Mouse (Mus musculus) E14TG2a.4 (cell line): ENCODE data around the gene Nos1ap.
A peak's percentile ranks its signal among the peaks of the same experiment; 100 is the strongest.

Experiments used
- H3K27me3 ChIP-seq: 2 replicates; pipeline ENCODE4 v1.6.1; 2014; ENCODE audit warnings: low read length, control low read depth; ENCODE audit not compliant: insufficient read depth
- H3K36me3 ChIP-seq: 2 replicates; pipeline ENCODE4 v1.6.1; 2014; ENCODE audit warnings: low read length, control low read depth; ENCODE audit not compliant: insufficient read depth
- H3K4me1 ChIP-seq: replicated peaks from 2 replicates; pipeline ENCODE4 v1.6.1; 2014; ENCODE audit warnings: low read depth, low read length, control low read depth
- H3K4me3 ChIP-seq: replicated peaks from 2 replicates; pipeline ENCODE4 v1.5.1; 2014; ENCODE audit warnings: mild to moderate bottlenecking, low read length
- H3K9me3 ChIP-seq: 2 replicates; pipeline ENCODE4 v1.6.1; 2014; ENCODE audit warnings: low read length, control low read depth
- CTCF ChIP-seq: conservative IDR thresholded peaks from 2 replicates; pipeline ENCODE4 v1.5.1; 2014; ENCODE audit warnings: low read length
- NANOG ChIP-seq: IDR thresholded peaks from 2 replicates; pipeline ENCODE4 v1.6.1; 2014; ENCODE audit warnings: borderline replicate concordance, low read length, mixed read lengths
- POU5F1 ChIP-seq: IDR thresholded peaks from 2 replicates; pipeline ENCODE4 v1.6.1; 2014; ENCODE audit warnings: low read length, borderline replicate concordance

Nos1ap gene

DNA sequence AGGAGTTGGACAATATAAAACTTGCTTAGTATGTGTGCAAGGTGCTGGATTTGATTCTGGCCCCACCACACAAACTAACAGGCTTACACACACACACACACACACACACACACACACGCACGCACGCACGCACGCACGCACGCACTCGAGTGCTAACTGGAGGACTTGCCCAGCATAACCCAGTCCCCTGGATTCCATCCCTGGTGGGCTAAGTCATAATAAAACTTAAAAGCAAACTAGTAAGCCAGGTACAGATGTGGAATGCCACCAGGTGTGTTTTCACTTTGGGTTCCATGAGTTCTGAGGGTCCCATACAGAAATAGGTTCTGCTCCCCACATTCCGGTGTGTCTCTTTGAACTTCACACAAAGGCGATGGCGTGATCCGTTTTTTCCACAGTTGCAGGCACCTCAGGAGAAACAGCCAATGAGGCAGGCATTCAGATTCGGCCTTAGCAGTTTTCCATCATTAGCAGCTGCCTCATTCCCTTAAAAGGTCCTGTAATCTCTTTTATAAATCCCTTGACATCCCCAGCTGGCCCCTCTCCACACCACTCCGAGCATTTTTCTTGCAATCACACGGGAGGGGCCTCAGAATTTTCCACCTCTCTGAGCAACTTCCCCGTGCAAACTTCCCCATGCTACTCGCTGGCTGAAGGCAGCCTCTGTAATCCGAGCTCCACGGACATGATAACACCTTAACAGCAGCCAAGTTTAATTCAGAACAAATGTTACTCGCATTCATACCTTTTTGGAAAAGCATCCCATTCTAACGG lies 15.8 kb upstream of the Nos1ap start:
- TF ChIP-seq NANOG (no peak), CTCF (no peak), POU5F1 (no peak)
- Histone ChIP-seq H3K36me3 (no peaks in the 10 kb centered on the region), H3K9me3 (no peaks in the 10 kb centered on the region)

DNA sequence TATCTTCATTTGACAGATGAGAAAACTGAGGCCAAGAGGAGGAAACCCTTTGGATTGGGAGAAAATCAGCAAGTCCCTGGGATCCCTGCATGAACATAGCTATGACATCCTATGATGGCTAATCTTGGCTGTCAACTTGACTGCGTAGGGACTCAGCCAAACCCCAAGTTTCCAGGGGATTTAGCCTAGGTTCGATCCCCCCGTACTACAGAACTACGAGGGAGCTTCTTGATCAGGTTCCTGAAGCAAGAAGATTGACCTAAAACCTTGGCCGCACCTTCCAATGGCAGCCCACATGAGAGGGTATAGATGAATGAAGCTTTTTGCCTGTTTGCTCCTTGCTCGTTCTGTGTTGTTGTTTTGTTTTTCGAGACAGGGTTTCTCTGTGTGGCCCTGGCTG lies 4.9 kb upstream of the Nos1ap start:
- Histone ChIP-seq H3K9me3 (peaks cover 28% of the 10 kb centered on the region), H3K27me3 (peaks cover 22% of the 10 kb centered on the region), H3K4me1 (peaks cover 3% of the 10 kb centered on the region; the same call in 1 of the 2 replicates), H3K4me3 (no peak overlapping the region), H3K36me3 (no peaks in the 10 kb centered on the region)
- TF ChIP-seq CTCF (no peak), POU5F1 (no peak), NANOG (no peak)

More for the DNA sequence above, 15.8 kb upstream of the Nos1ap start:
- no peaks in the 10 kb centered on the region for H3K4me1 ChIP-seq
- no peaks in the 10 kb centered on the region for H3K27me3 ChIP-seq
- H3K4me3 ChIP-seq, result no peak overlapping the region

DNA sequence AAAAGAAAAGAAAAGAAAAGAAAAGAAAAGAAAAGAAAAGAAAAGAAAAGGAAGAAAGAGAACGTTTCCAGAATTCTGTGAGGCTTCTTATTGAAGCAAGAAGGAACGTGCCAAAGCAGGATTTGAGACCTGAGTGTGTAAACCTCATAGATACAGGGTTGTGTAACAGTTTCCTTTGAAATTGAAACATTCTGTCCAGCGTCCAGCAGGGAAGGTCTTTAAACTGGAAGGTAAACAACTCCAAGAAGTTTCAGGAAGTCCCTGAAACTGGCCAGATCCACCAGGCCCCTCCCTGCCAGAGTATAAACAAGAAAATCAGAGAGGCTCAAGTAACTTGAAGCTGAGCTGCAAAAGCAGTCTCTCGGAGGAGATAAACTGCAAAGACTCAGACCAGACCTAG lies 870 bp upstream of the Nos1ap start:
- TF ChIP-seq POU5F1 (no peak), CTCF (no peak), NANOG (no peak)
- H3K4me1 ChIP-seq, result peaks cover 16% of the 10 kb centered on the region; the same call in 1 of the 2 replicates
- no peak overlapping the region for H3K4me3 ChIP-seq
- H3K27me3 ChIP-seq, result peaks cover 53% of the 10 kb centered on the region
- H3K9me3 ChIP-seq, result peaks cover 16% of the 10 kb centered on the region
- H3K36me3 ChIP-seq, result no peaks in the 10 kb centered on the region

- Histone ChIP-seq H3K4me1 (peaks cover 16% of the 10 kb centered on the region; the same call in 1 of the 2 replicates), H3K9me3 (peaks cover 10% of the 10 kb centered on the region), H3K36me3 (no peaks in the 10 kb centered on the region), H3K27me3 (peaks cover 53% of the 10 kb centered on the region), H3K4me3 (peak overlapping the region; percentile 86)
- TF ChIP-seq POU5F1, result no peak
- no peak for TF ChIP-seq NANOG
- TF ChIP-seq CTCF, result no peak
Measured at GRCm38 (mm10) chr1:170590041-170590360, 340 bp upstream of the Nos1ap start.

DNA sequence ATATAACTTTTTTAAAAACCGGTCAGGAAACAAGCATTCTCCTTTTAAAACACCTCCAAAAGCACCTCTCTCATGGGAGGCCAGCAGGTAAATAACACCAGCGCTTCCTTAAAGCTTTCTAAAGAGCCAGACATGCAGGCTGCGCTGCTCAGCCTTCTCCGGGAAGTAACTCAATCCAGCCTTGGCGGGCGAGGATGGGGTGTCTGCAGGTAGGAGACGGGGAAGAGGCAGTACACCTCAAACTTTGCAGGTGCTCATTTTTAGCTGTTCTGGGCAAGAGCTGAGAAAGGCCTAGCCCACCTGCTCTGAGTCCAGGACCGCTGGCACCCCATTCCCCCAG lies 812 bp downstream of the Nos1ap start:
- Histone ChIP-seq H3K27me3 (peaks cover 53% of the 10 kb centered on the region), H3K9me3 (peaks cover 4% of the 10 kb centered on the region; the same call in 1 of the 2 replicates), H3K4me1 (peaks cover 16% of the 10 kb centered on the region; the same call in 1 of the 2 replicates), H3K36me3 (no peaks in the 10 kb centered on the region), H3K4me3 (peak overlapping the region; percentile 86)
- TF ChIP-seq CTCF (no peak), POU5F1 (no peak), NANOG (no peak)

- peaks cover 53% of the 10 kb centered on the region for H3K27me3 ChIP-seq
- no peaks in the 10 kb centered on the region for H3K36me3 ChIP-seq
- peaks cover 16% of the 10 kb centered on the region; the same call in 1 of the 2 replicates for H3K4me1 ChIP-seq
- H3K4me3 ChIP-seq, result no peak overlapping the region
- peaks cover 4% of the 10 kb centered on the region; the same call in 1 of the 2 replicates for H3K9me3 ChIP-seq
- TF ChIP-seq CTCF, result no peak
- no peak for TF ChIP-seq POU5F1
- no peak for TF ChIP-seq NANOG
Measured at GRCm38 (mm10) chr1:170588353-170588752, 1.3 kb downstream of the Nos1ap start.

- peaks cover 4% of the 10 kb centered on the region; the same call in 1 of the 2 replicates for H3K9me3 ChIP-seq
- peaks cover 45% of the 10 kb centered on the region for H3K27me3 ChIP-seq
- no peak overlapping the region for H3K4me3 ChIP-seq
- H3K36me3 ChIP-seq, result no peaks in the 10 kb centered on the region
- peaks cover 16% of the 10 kb centered on the region; the same call in 1 of the 2 replicates for H3K4me1 ChIP-seq
- TF ChIP-seq CTCF (no peak), POU5F1 (no peak), NANOG (no peak)
Measured at GRCm38 (mm10) chr1:170586715-170587114, 2.9 kb downstream of the Nos1ap start.

- TF ChIP-seq NANOG, result no peak
- no peak for TF ChIP-seq CTCF
- TF ChIP-seq POU5F1, result no peak
- Histone ChIP-seq H3K4me3 (no peak overlapping the region), H3K4me1 (peaks cover 11% of the 10 kb centered on the region; the same call in 1 of the 2 replicates), H3K36me3 (no peaks in the 10 kb centered on the region), H3K9me3 (no peaks in the 10 kb centered on the region), H3K27me3 (peaks cover 29% of the 10 kb centered on the region)
Measured at GRCm38 (mm10) chr1:170583925-170584324, 5.7 kb downstream of the Nos1ap start.
